ENCODE assay signal across 11 mouse cellular contexts in the genomic region with DNA sequence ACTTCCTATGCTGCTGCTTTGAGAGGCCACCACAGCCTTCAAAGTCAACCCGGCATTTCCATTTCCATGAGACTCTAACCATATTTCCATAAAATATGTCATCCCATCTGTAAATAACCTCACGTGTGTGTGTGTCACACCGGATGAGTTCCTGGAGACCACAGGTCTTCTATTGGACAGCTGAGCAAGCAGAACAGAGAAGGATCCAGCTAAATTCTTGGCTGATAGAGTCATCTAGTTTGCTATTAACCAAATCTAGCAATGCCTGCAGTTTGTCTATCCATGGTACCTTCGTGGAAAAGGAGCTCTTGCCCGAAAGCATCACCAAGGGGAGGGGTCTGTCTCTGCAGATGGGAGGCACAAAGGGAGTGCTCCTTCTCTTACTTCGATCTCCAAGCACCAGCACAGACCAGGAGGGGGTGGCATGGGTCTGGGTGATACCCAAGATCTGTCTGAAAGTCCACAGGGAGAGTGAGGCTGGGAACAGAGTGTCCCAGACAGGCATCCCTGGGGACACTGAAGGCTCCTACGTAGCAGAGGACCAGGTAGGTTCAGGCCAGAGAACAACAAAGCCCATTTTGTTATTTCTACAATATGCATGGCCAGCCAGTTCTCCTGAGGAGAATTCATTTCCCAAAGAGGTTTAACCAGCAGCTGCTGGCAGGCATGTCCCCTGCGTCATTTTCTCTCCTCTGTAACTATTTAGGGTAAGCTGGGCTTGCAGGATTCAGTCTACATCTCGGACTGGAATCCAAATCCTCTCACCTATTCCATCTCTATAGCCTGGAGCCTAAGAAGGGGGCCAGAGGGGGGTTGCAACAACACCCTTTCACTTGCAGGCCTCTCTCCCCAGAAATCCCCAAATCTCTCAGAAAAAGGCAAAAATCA. TPM values are rescaled to one million over a fixed set of nuclear protein-coding genes. Genes with fewer than 3 reads are reported as not detected.
DNase-seq lines count a peak whose midpoint lies in the region; ATAC-seq and TF ChIP-seq lines count a peak whose summit lies in the region.
"Had no signal": no experiment of that assay in that cellular context is flagged by ENCODE, and none has a peak within 500 bp of the region (broad histone marks: within the 10 kb centered on the region; RNA-seq: fewer than 3 reads in every experiment).

No protein-coding gene starts in this region.

- H3K27ac ChIP-seq in hindbrain, postnatal 0 days = peak overlapping the region; percentile 15; the same call in 1 of the 2 replicates
- H3K27ac ChIP-seq in hindbrain, embryonic 13.5 days = no peak overlapping the region
- H3K27ac ChIP-seq in spleen, adult 2 months (ENCODE audit: insufficient read depth, low read length) = 0 out of 2 replicates have a peak overlapping the region, but pooled peaks have one; percentile 81

- H3K4me3 ChIP-seq in hindbrain, postnatal 0 days (ENCODE audit: low read length) = no peak overlapping the region
- H3K4me3 ChIP-seq in hindbrain, embryonic 13.5 days = no peak overlapping the region
- H3K4me3 ChIP-seq in spleen, adult 2 months (ENCODE audit: extremely low read depth, insufficient read depth, insufficient read length) = no peak overlapping the region

- no peak for ATAC-seq in hindbrain, postnatal 0 days
- no peak for ATAC-seq in hindbrain, embryonic 13.5 days (ENCODE audit: low FRiP score)
- ATAC-seq: liver, postnatal 0 days had no signal

- H3K9me3 ChIP-seq in hindbrain, postnatal 0 days (ENCODE audit: low read length) = no peaks in the 10 kb centered on the region
- 0 out of 2 replicates have a peak, but pooled peaks cover 10% of the 10 kb centered on the region for H3K9me3 ChIP-seq in hindbrain, embryonic 13.5 days

- no peaks in the 10 kb centered on the region for H3K36me3 ChIP-seq in hindbrain, postnatal 0 days (ENCODE audit: insufficient read depth, low read length)
- peaks cover 15% of the 10 kb centered on the region for H3K36me3 ChIP-seq in hindbrain, embryonic 13.5 days
- H3K36me3 ChIP-seq in spleen, adult 2 months (ENCODE audit: control insufficient read depth, insufficient read depth, low read length) = peaks cover 4% of the 10 kb centered on the region; the same call in 1 of the 2 replicates

- 68% methylated on average over 9 of the region's 9 CpGs for WGBS in hindbrain, postnatal 0 days
- WGBS in hindbrain, embryonic 13.5 days = 72% methylated on average over 9 of the region's 9 CpGs
- 86% methylated on average over 9 of the region's 9 CpGs for WGBS in spleen, adult 2 months

- no peak for TF ChIP-seq POLR2A in spleen, adult 2 months (IDR thresholded peaks at IDR 0.05; ENCODE audit: low read depth, low read length)

- no peak overlapping the region for H3K4me2 ChIP-seq in hindbrain, postnatal 0 days (ENCODE audit: low read depth, low read length)
- no peak overlapping the region for H3K4me2 ChIP-seq in hindbrain, embryonic 13.5 days

- no peak overlapping the region for H3K9ac ChIP-seq in hindbrain, postnatal 0 days (replicated peaks; ENCODE audit: low read length)
- no peak overlapping the region for H3K9ac ChIP-seq in hindbrain, embryonic 13.5 days
- H3K9ac ChIP-seq: liver, postnatal 0 days had no signal

- no peak for DNase-seq in hindbrain, postnatal 0 days (ENCODE audit: low spot score)
- DNase-seq in spleen, adult 2 months (ENCODE audit: low read depth in 1 of 2, low spot score in 2 of 2) = no peak
- no peak for DNase-seq in spleen, adult 12 weeks (ENCODE audit: low spot score)
- DNase-seq in gonadal fat pad, adult 2 months (ENCODE audit: low read depth) = peak; percentile 70
- DNase-seq in skeletal muscle tissue, adult 2 months (ENCODE audit: low read depth, low spot score) = peak; percentile 37
- no peak for DNase-seq in MN1 (ENCODE audit: low spot score)
- no peak for DNase-seq in liver
- DNase-seq: adrenal gland, postnatal 10 days; heart, postnatal 14 days; liver, postnatal 0 days had no signal

- no peaks in the 10 kb centered on the region for H3K27me3 ChIP-seq in hindbrain, postnatal 0 days (ENCODE audit: insufficient read depth, low read length)
- no peaks in the 10 kb centered on the region for H3K27me3 ChIP-seq in hindbrain, embryonic 13.5 days
- no peaks in the 10 kb centered on the region for H3K27me3 ChIP-seq in spleen, adult 2 months (ENCODE audit: control insufficient read depth, insufficient read depth, low read length)

- no peak for TF ChIP-seq CTCF in hindbrain, postnatal 0 days (IDR thresholded peaks at IDR 0.05; ENCODE audit: low read depth)
- no peak for TF ChIP-seq CTCF in spleen, adult 2 months (IDR thresholded peaks at IDR 0.05; ENCODE audit: extremely low read depth, insufficient read depth, insufficient read length, insufficient replicate concordance)

- peaks cover 12% of the 10 kb centered on the region; the same call in 1 of the 2 replicates for H3K4me1 ChIP-seq in hindbrain, postnatal 0 days (ENCODE audit: insufficient read depth, low read length)
- peaks cover 14% of the 10 kb centered on the region for H3K4me1 ChIP-seq in hindbrain, embryonic 13.5 days (replicated peaks)
- peaks cover 18% of the 10 kb centered on the region for H3K4me1 ChIP-seq in spleen, adult 2 months (ENCODE audit: control insufficient read depth, insufficient read depth, insufficient read length)

RNA-seq across cellular contexts. Expression of a gene that starts 25.2 kb away (rescaled TPM):
- total RNA-seq in hindbrain, postnatal 0 days (2014; rRNA removed) = 192 and 214 TPM in 2 replicates
- polyA plus RNA-seq in hindbrain, postnatal 0 days (2015; fragmentation: Nextera tagmentation; extraction: Ambion mirVana) = 51.0 and 54.4 TPM in 2 replicates
- 44.1 and 49.8 TPM in 2 replicates for polyA plus RNA-seq in hindbrain, embryonic 13.5 days (2015; fragmentation: Nextera tagmentation; extraction: Ambion mirVana)
- 41.6 and 50.9 TPM in 2 replicates for polyA plus RNA-seq in spleen, adult 2 months (2012; rRNA removed)
- polyA plus RNA-seq in gonadal fat pad, adult 2 months (2012; rRNA removed) = 27.4 and 34.8 TPM in 2 replicates

RNA-seq across cellular contexts. Expression of a gene that starts 46.8 kb away (rescaled TPM):
- 5.5 and 5.9 TPM in 2 replicates for total RNA-seq in hindbrain, postnatal 0 days (2014; rRNA removed)
- polyA plus RNA-seq in hindbrain, postnatal 0 days (2015; fragmentation: Nextera tagmentation; extraction: Ambion mirVana) = 1.2 and 1.4 TPM in 2 replicates
- 2.1 and 2.5 TPM in 2 replicates for polyA plus RNA-seq in hindbrain, embryonic 13.5 days (2015; fragmentation: Nextera tagmentation; extraction: Ambion mirVana)
- polyA plus RNA-seq in spleen, adult 2 months (2012; rRNA removed) = 0.22 and 0.28 TPM in 2 replicates
- polyA plus RNA-seq in gonadal fat pad, adult 2 months (2012; rRNA removed) = 14.9 and 15.1 TPM in 2 replicates

Comparison
In these comparisons a context has a peak if more than half of its experiments do, and no peak if none do; other contexts are left out.
1. DNase-seq: peak in gonadal fat pad, adult 2 months (single experiment) and skeletal muscle tissue, adult 2 months (single experiment); none in hindbrain, postnatal 0 days (single experiment), spleen, adult 2 months (0 of 2), spleen, adult 12 weeks (single experiment), MN1 (single experiment) and liver (single experiment).